Mouse (Mus musculus): ENCODE measurements around the gene Prkab1. TPM values are rescaled to one million over a fixed set of nuclear protein-coding genes. Genes with fewer than 3 reads are reported as not detected.

Gene Prkab1
- total and polyA plus RNA-seq, 2 experiments from 2014 or later, result 47.0 TPM

DNA sequence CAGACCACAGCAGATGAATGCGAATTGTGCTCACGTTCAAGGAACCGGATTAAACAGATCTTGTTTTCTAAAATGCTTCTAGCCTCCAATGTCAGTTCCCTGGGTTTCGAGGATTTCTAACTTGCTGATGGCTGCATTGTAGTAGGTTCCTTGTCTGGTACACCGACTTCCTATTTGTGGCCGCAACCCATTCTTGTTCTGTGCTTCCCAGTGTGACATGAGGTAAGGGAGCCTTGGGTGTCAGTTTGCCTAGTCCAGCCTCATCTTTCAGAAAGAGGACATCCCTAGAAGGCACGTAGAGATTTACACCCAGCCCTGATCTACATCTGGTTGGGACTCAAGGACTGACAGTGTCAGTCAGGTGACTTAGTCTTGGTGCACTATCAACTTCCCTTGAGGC, 12.6 kb downstream of the Prkab1 start:
- TF ChIP-seq CTCF (IDR thresholded peaks at IDR 0.05), result no peak
- H3K27me3 ChIP-seq (ENCODE audit: insufficient read depth, low read length), result no peaks in the 10 kb centered on the region
- no peak for ATAC-seq (ENCODE audit: low FRiP score)
- DNase-seq (ENCODE audit: low spot score), result no peak
- peaks cover 37% of the 10 kb centered on the region for H3K36me3 ChIP-seq (ENCODE audit: insufficient read depth, low read length)
- H3K27ac ChIP-seq (ENCODE audit: low read depth, low read length), result no peak overlapping the region
- 93% methylated on average over 7 of the region's 7 CpGs for WGBS
- H3K4me2 ChIP-seq (ENCODE audit: low read depth, low read length, poor library complexity, severe bottlenecking), result no peak overlapping the region
- H3K9ac ChIP-seq (replicated peaks; ENCODE audit: low read length, poor library complexity, severe bottlenecking), result no peak overlapping the region
- no peak overlapping the region for H3K4me3 ChIP-seq (ENCODE audit: low read depth, low read length)
- no peaks in the 10 kb centered on the region for H3K9me3 ChIP-seq (ENCODE audit: low read length)
- H3K4me1 ChIP-seq (ENCODE audit: insufficient read depth, low read length), result no peaks in the 10 kb centered on the region

DNA sequence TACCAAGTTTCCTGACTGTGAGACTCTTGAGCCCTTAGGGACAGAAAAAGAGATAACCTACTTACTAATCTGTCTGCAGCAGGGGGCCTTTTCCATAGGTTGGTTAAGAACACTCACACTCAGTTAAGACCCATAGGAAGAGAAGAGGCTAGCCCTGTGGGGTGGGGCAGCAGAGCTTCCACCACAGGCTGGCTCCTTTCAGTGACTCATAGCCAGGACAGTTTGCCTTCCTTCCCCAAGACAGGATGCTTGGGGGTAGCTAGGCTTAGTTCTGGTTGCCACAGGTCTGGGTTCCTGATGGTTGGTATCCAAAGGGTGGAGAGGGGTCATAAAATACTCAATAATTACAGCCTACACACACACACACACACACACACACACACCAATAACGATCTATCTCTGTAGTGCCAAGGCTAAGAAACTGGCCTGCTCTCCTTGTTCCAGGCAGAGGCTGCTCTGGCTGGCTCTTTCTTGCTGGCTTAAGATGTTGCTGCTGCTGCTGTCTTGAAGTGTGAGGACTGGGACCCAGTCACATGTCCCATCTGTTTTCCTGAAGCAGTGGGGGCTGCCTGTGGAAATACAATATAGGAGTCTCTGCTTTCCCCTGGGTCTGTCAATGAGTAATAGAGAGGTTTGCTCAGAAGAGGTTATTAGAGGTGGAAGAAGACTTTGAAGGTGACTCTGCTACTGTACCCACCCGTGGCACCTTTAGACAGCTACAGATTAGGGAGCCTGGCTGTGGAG, 14.3 kb downstream of the Prkab1 start:
- no peak overlapping the region for H3K4me2 ChIP-seq (ENCODE audit: low read depth, low read length, poor library complexity, severe bottlenecking)
- H3K27me3 ChIP-seq (ENCODE audit: insufficient read depth, low read length), result no peaks in the 10 kb centered on the region
- 77% methylated on average over 2 of the region's 2 CpGs for WGBS
- H3K4me3 ChIP-seq (ENCODE audit: low read depth, low read length), result no peak overlapping the region
- H3K27ac ChIP-seq (ENCODE audit: low read depth, low read length), result no peak overlapping the region
- DNase-seq (ENCODE audit: low spot score) (no peak), ATAC-seq (ENCODE audit: low FRiP score) (no peak)
- peaks cover 28% of the 10 kb centered on the region for H3K36me3 ChIP-seq (ENCODE audit: insufficient read depth, low read length)
- H3K9ac ChIP-seq (replicated peaks; ENCODE audit: low read length, poor library complexity, severe bottlenecking), result no peak overlapping the region
- no peak for TF ChIP-seq CTCF (IDR thresholded peaks at IDR 0.05)
- H3K4me1 ChIP-seq (ENCODE audit: insufficient read depth, low read length), result no peaks in the 10 kb centered on the region
- H3K9me3 ChIP-seq (ENCODE audit: low read length), result no peaks in the 10 kb centered on the region

DNA sequence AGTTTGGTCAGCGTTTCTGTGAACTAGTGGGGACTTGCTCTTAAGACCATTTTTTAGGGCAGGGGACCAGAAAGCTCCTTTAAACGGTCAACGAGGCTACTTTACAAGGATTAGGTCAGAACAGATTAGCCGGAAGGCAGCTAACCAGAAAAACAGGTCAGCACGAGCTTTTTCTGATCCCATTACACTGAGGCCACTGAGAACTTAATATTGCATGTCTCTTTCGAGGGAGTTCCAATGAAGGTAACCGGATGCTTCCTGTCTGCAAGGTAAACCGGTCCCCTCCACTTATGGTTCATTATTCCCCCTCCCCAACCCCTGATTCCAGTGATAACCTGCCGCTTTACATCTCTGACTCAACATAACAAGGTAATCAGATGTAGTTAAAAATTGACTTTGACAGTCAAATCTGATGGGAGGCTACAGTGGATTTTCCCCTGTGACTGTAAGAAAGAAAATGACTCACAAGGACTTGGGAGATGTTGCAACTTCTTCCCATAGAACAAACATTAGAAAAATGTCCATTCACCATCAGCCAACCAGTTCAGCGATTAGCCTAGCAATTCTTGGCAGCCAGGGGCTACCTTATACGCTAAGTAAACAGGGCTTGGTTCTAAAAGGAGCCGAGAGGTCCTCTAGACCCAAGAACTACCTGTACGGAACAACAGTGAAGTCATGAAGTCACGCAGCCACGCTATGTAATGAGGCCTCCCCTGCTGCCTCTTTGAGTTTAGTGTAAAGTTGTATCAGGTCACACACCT, 15.0 kb downstream of the Prkab1 start:
- H3K27ac ChIP-seq (ENCODE audit: low read depth, low read length), result no peak overlapping the region
- no peaks in the 10 kb centered on the region for H3K27me3 ChIP-seq (ENCODE audit: insufficient read depth, low read length)
- no peak for ATAC-seq (ENCODE audit: low FRiP score)
- no peaks in the 10 kb centered on the region for H3K9me3 ChIP-seq (ENCODE audit: low read length)
- H3K36me3 ChIP-seq (ENCODE audit: insufficient read depth, low read length), result peaks cover 20% of the 10 kb centered on the region
- no peak overlapping the region for H3K9ac ChIP-seq (replicated peaks; ENCODE audit: low read length, poor library complexity, severe bottlenecking)
- H3K4me1 ChIP-seq (ENCODE audit: insufficient read depth, low read length), result no peaks in the 10 kb centered on the region
- no peak overlapping the region for H3K4me3 ChIP-seq (ENCODE audit: low read depth, low read length)
- no peak overlapping the region for H3K4me2 ChIP-seq (ENCODE audit: low read depth, low read length, poor library complexity, severe bottlenecking)
- DNase-seq (ENCODE audit: low spot score), result no peak
- no peak for TF ChIP-seq CTCF (IDR thresholded peaks at IDR 0.05)
- WGBS, result 71% methylated on average over 15 of the region's 15 CpGs

DNA sequence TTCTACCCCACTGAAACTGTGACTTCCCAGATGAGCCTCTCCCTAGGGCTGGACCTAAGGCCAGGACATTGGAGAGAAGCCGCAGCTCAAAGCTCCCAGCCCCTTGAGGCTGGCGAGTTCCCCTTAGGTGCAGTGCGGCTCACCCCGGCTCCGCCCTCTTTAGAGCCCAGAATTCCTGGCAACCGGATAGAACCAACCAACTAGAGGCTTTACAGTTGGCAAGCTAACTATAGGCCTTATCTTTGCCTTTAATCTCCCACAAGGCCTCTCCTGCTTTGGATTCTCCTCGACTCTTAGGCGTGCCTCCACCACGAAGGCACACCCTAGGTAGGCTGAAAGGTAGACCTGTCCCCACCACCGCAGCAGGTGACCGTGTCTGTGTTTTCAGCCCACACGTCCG, 16.6 kb downstream of the Prkab1 start:
- H3K36me3 ChIP-seq (ENCODE audit: insufficient read depth, low read length), result peaks cover 7% of the 10 kb centered on the region
- ATAC-seq (ENCODE audit: low FRiP score), result no peak
- no peak for DNase-seq (ENCODE audit: low spot score)
- no peaks in the 10 kb centered on the region for H3K9me3 ChIP-seq (ENCODE audit: low read length)
- H3K4me2 ChIP-seq (ENCODE audit: low read depth, low read length, poor library complexity, severe bottlenecking), result no peak overlapping the region
- H3K4me1 ChIP-seq (ENCODE audit: insufficient read depth, low read length), result no peaks in the 10 kb centered on the region
- H3K27me3 ChIP-seq (ENCODE audit: insufficient read depth, low read length), result no peaks in the 10 kb centered on the region
- no peak overlapping the region for H3K27ac ChIP-seq (ENCODE audit: low read depth, low read length)
- no peak overlapping the region for H3K9ac ChIP-seq (replicated peaks; ENCODE audit: low read length, poor library complexity, severe bottlenecking)
- no peak for TF ChIP-seq CTCF (IDR thresholded peaks at IDR 0.05)
- H3K4me3 ChIP-seq (ENCODE audit: low read depth, low read length), result no peak overlapping the region
- WGBS, result 91% methylated on average over 13 of the region's 13 CpGs

DNA sequence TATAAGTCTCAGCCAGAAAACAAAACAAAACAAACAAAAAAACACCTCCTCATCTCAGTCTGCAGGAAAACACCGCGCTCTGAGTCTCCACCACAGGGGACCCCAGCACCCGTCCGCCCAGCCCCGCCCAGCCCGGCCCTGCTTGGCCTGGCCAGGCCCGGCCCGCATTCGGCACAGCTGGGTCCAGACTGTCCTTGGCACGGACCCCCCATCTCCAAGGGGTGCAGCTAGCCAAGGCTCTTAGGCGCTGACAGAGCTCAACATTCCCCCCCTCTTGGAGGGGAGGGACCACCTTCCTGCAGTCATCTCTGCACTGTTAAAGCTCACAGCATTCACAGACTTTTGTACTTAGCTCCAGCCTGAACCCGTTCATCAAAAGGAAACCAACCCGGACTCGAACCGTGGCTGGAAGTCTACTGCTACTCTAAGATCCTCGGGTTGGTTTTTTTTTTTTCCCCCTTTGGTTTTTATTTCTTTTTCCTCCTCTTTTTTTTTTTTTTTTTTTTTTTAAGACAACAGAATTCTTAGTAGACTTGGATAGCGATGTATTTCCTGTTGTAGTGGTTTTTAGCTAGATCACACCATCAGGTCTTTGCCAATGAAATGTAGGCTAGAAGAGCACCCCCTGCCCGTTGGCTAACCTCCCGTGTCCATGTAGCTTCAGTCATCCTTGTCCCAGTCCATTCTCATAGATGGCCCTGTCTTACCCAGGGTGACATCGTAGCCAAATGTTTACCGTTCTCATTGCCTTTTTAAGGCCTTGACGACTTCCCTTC, 17.8 kb downstream of the Prkab1 start:
- H3K4me1 ChIP-seq (ENCODE audit: insufficient read depth, low read length), result no peaks in the 10 kb centered on the region
- no peak overlapping the region for H3K9ac ChIP-seq (replicated peaks; ENCODE audit: low read length, poor library complexity, severe bottlenecking)
- DNase-seq (ENCODE audit: low spot score) (no peak), ATAC-seq (ENCODE audit: low FRiP score) (no peak)
- H3K27ac ChIP-seq (ENCODE audit: low read depth, low read length), result no peak overlapping the region
- H3K36me3 ChIP-seq (ENCODE audit: insufficient read depth, low read length), result peaks cover 6% of the 10 kb centered on the region; the same call in 1 of the 2 replicates
- H3K27me3 ChIP-seq (ENCODE audit: insufficient read depth, low read length), result no peaks in the 10 kb centered on the region
- no peak overlapping the region for H3K4me2 ChIP-seq (ENCODE audit: low read depth, low read length, poor library complexity, severe bottlenecking)
- TF ChIP-seq CTCF (IDR thresholded peaks at IDR 0.05), result no peak
- no peaks in the 10 kb centered on the region for H3K9me3 ChIP-seq (ENCODE audit: low read length)
- WGBS, result 62% methylated on average over 22 of the region's 22 CpGs
- no peak overlapping the region for H3K4me3 ChIP-seq (ENCODE audit: low read depth, low read length)
